Mouse (Mus musculus) embryonic facial prominence, embryonic 14.5 days (tissue): ENCODE measurements around the gene Usp16. TPM values are rescaled to one million over a fixed set of nuclear protein-coding genes. Genes with fewer than 3 reads are reported as not detected.

Experiments
- ATAC-seq: fragments of 200-750 bp; cut with Nextera tagmentation; 2 replicates; pipeline ENCODE4 v1.8.0; 2017; ENCODE audit warnings: low read depth, moderate number of reproducible peaks, moderate TSS enrichment
- DNase-seq: peaks from one replicate; pipeline ENCODE4 v3.0.0-alpha.2; 2015; ENCODE audit warnings: low spot score
- H3K27ac ChIP-seq: fragments of 300-500 bp; sonication (generic); replicated peaks from 2 replicates; pipeline ENCODE4 v1.5.1; 2014; ENCODE audit warnings: low read depth, mild to moderate bottlenecking, low read length, moderate library complexity
- H3K27me3 ChIP-seq: fragments of 300-500 bp; sonication (generic); replicated peaks from 2 replicates; pipeline ENCODE4 v1.6.1; 2014; ENCODE audit warnings: low read length; ENCODE audit not compliant: control insufficient read depth, insufficient read depth
- H3K36me3 ChIP-seq: fragments of 300-500 bp; sonication (generic); 2 replicates; pipeline ENCODE4 v1.6.1; 2014; ENCODE audit warnings: low read length, mixed read lengths; ENCODE audit not compliant: control insufficient read depth, insufficient read depth
- H3K4me1 ChIP-seq: fragments of 300-500 bp; sonication (generic); 2 replicates; pipeline ENCODE4 v1.6.1; 2014; ENCODE audit warnings: antibody characterized with exemption, low read length; ENCODE audit not compliant: control insufficient read depth, insufficient read depth
- H3K4me2 ChIP-seq: fragments of 300-500 bp; sonication (generic); 2 replicates; pipeline ENCODE4 v1.6.1; 2014; ENCODE audit warnings: low read depth, mild to moderate bottlenecking, low read length, moderate library complexity, mixed read lengths
- H3K4me3 ChIP-seq: fragments of 300-500 bp; sonication (generic); 2 replicates; pipeline ENCODE4 v1.5.1; 2014; ENCODE audit warnings: low read depth, mild to moderate bottlenecking, low read length
- H3K9ac ChIP-seq: fragments of 300-500 bp; sonication (generic); 2 replicates; pipeline ENCODE4 v1.6.1; 2014; ENCODE audit warnings: low read depth, mild to moderate bottlenecking, low read length, moderate library complexity, mixed read lengths
- H3K9me3 ChIP-seq: fragments of 300-500 bp; sonication (generic); 2 replicates; pipeline ENCODE4 v1.6.1; 2016; ENCODE audit warnings: low read length; ENCODE audit not compliant: control insufficient read depth
- WGBS: fragments of 180-500 bp; shearing (Covaris S2); extraction: QIAGEN DNeasy Blood & Tissue Kit; methylation state at CpG from one replicate; pipeline ENCODE4 v1.1.7; 2014; 5-methylcytosine and 5-hydroxymethylcytosine counted together
- polyA plus RNA-seq: library from polyadenylated mRNA; unstranded; fragments of >200 nt; fragmentation: Nextera tagmentation; extraction: Ambion mirVana; gene quantifications from 2 replicates; pipeline ENCODE4 v1.2.1, GENCODE M21; 2014

The Usp16 gene
- polyA plus RNA-seq, 1 experiment from 2014 or later = 50.8 TPM

DNA sequence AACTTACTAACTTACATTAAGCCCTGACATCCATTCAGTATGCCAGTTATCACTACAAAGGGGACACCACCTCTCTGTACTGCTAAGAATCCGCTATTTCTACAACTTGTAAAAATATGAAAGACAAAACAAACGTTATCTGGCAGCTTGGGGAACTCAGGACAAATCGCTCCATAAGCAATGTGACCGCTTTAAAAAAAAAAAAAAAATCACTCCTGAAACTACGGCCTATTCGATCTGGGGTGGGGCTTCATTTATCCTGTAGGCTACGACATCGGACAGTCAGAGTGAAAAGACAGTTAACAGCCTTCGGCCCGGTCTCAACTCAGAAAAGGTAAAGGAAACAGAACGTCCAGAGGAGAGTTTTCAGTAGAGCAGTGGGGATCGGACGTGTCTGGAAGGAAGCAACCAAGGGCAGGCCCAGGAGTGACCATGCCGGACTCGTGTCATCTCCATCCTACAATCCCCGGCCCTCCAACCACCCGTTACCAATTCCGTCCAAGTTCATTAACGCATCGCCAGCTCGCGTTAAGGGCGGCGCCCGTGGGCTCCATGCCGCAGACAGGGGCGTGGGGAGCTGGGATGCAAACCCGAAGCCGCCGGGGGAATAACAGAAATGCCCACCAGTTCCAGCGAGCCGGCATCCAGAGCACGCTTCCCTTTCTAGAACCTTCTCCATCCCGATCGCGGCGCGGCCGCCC is 40.6 kb downstream of the Usp16 start:
- H3K36me3 ChIP-seq = peaks cover 38% of the 10 kb centered on the region
- H3K4me3 ChIP-seq = peak overlapping the region; percentile 91
- WGBS = 1% methylated on average over 34 of the region's 39 CpGs
- no peaks in the 10 kb centered on the region for H3K9me3 ChIP-seq
- no peaks in the 10 kb centered on the region for H3K27me3 ChIP-seq
- peak; percentile 13 for ATAC-seq
- no peak for DNase-seq
- peak overlapping the region; percentile 94 for H3K9ac ChIP-seq
- peak overlapping the region; percentile 83 for H3K4me2 ChIP-seq
- H3K27ac ChIP-seq = peak overlapping the region; percentile 87
- peaks cover 12% of the 10 kb centered on the region for H3K4me1 ChIP-seq

DNA sequence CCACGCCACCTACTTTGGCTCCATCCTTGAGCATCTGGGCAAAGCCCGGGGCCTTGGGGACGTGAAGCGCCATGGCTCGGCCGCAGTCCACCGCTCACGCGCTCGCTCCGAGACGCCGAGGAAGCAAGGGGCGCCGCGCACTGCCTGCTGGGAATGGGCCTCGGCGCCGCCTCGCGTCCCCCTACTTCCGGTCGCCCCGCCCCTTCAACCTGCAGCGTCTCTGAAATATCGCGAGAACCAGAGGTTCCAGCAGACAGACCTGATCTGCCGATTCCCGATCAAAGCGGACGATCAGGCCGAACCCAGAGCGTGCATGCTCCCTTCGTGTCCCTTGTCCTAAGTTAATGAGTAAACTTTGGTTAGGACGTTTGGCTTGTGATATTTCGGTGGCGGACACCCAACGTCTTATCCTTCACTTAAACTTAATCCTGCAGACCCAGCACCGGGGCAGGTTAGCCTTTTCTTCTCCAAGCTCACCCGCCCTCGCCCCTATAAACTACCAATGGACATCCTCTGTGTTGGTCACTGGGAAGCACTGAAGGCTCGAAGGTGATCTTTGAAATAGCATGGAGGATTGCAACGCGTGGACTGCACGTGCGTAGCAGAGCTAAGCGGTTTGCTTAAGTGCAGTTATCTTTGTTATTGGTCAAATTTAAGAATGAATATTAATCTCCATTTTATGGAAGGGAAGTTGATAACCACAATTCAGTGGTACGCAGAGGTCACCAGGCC is 41.4 kb downstream of the Usp16 start, which contains the start of gene Cct8:
Gene Cct8 (minus strand): TSS at position 158 of the 732 bp plus-strand sequence.
- peaks cover 31% of the 10 kb centered on the region for H3K36me3 ChIP-seq
- peak; percentile 97 for ATAC-seq
- DNase-seq = peak; percentile 99
- H3K9ac ChIP-seq = peak within 1 kb of the TSS; percentile 94
- no peaks in the 10 kb centered on the region for H3K27me3 ChIP-seq
- peak within 1 kb of the TSS; percentile 91 for H3K4me3 ChIP-seq
- peaks cover 12% of the 10 kb centered on the region for H3K4me1 ChIP-seq
- WGBS = under 1% methylated on average over 35 of the region's 48 CpGs
- H3K27ac ChIP-seq = peak within 1 kb of the TSS; percentile 87
- peak within 1 kb of the TSS; percentile 83 for H3K4me2 ChIP-seq
- no peaks in the 10 kb centered on the region for H3K9me3 ChIP-seq

DNA sequence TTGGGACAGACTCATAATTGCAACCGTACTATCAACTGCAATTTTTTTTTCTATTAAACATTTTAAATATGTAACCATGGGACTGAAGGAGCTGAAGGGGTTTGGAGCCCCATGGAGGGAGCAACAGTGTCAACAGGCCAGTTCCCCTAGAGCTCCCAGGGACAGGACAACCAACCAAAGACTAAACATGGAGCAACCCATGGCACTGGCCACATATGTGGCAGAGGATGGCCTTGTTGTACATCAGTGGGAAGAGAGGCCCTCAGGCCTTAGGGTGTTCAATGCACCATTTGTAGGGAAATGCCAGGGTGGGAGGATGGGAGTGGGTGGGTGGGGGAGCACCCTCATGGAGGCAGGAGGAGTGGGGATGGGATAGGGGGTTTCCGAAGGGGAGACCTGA is 42.2 kb downstream of the Usp16 start:
- H3K4me2 ChIP-seq = peak overlapping the region; percentile 62
- H3K36me3 ChIP-seq = peaks cover 22% of the 10 kb centered on the region
- peak overlapping the region; percentile 48; the same call in 1 of the 2 replicates for H3K9ac ChIP-seq
- H3K27me3 ChIP-seq = no peaks in the 10 kb centered on the region
- DNase-seq (no peak), ATAC-seq (no peak)
- 85% methylated on average over 2 of the region's 2 CpGs for WGBS
- peak overlapping the region; percentile 91 for H3K4me3 ChIP-seq
- H3K4me1 ChIP-seq = peaks cover 16% of the 10 kb centered on the region
- no peak overlapping the region; the same call in 1 of the 2 replicates for H3K27ac ChIP-seq
- H3K9me3 ChIP-seq = no peaks in the 10 kb centered on the region

- H3K9ac ChIP-seq = no peak overlapping the region
- DNase-seq (no peak), ATAC-seq (no peak)
- 85% methylated on average over 6 of the region's 6 CpGs for WGBS
- peaks cover 18% of the 10 kb centered on the region for H3K36me3 ChIP-seq
- no peak overlapping the region for H3K27ac ChIP-seq
- H3K27me3 ChIP-seq = no peaks in the 10 kb centered on the region
- H3K9me3 ChIP-seq = no peaks in the 10 kb centered on the region
- H3K4me3 ChIP-seq = no peak overlapping the region
- peaks cover 16% of the 10 kb centered on the region for H3K4me1 ChIP-seq
- H3K4me2 ChIP-seq = peak overlapping the region; percentile 62; the same call in 1 of the 2 replicates
Observed at GRCm38 (mm10) chr16:87497171-87497570, 42.7 kb downstream of the Usp16 start.

- no peak overlapping the region for H3K27ac ChIP-seq
- ATAC-seq (no peak), DNase-seq (no peak)
- H3K9me3 ChIP-seq = no peaks in the 10 kb centered on the region
- H3K4me2 ChIP-seq = no peak overlapping the region
- no peaks in the 10 kb centered on the region for H3K27me3 ChIP-seq
- 63% methylated on average over 6 of the region's 6 CpGs for WGBS
- H3K4me3 ChIP-seq = no peak overlapping the region
- H3K36me3 ChIP-seq = no peaks in the 10 kb centered on the region
- no peak overlapping the region for H3K9ac ChIP-seq
- peaks cover 10% of the 10 kb centered on the region for H3K4me1 ChIP-seq
Observed at GRCm38 (mm10) chr16:87499556-87499955, 45.1 kb downstream of the Usp16 start.

GRCm38 (mm10) chr16:87501304-87502078 is 47.0 kb downstream of the Usp16 start:
- DNase-seq = peak; percentile 48
- WGBS = 41% methylated on average over 13 of the region's 13 CpGs
- H3K27me3 ChIP-seq = no peaks in the 10 kb centered on the region
- H3K4me2 ChIP-seq = no peak overlapping the region
- no peak overlapping the region for H3K9ac ChIP-seq
- H3K4me3 ChIP-seq = no peak overlapping the region
- H3K36me3 ChIP-seq = no peaks in the 10 kb centered on the region
- H3K4me1 ChIP-seq = peaks cover 8% of the 10 kb centered on the region; the same call in 1 of the 2 replicates
- H3K27ac ChIP-seq = no peak overlapping the region
- peak; percentile 51; the same call in 1 of the 2 replicates for ATAC-seq
- H3K9me3 ChIP-seq = no peaks in the 10 kb centered on the region

DNA sequence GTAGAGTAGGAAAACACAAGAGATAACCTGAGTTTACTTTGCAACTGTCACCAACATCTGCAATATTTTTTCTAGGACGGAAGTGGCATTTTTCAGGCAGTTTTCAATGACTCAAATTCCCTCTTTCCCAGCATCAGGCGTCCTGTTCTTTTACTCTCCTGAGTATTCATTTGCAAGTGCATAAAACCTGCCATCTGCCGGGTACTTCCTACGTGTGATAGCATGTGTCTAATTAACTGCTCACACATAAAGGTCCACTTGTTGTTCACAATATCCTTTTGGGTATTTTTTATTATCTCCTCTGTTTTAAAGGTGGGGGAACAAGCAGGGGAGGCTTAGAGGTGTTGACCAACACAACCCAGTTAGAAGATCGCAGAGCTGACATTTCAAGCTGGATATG is 57.2 kb downstream of the Usp16 start:
- Histone ChIP-seq H3K4me3 (no peak overlapping the region), H3K9ac (no peak overlapping the region), H3K27me3 (no peaks in the 10 kb centered on the region), H3K36me3 (no peaks in the 10 kb centered on the region), H3K9me3 (no peaks in the 10 kb centered on the region), H3K4me1 (no peaks in the 10 kb centered on the region), H3K4me2 (no peak overlapping the region), H3K27ac (no peak overlapping the region)
- no peak for ATAC-seq
- WGBS = 70% methylated on average over 5 of the region's 5 CpGs
- DNase-seq = no peak

DNA sequence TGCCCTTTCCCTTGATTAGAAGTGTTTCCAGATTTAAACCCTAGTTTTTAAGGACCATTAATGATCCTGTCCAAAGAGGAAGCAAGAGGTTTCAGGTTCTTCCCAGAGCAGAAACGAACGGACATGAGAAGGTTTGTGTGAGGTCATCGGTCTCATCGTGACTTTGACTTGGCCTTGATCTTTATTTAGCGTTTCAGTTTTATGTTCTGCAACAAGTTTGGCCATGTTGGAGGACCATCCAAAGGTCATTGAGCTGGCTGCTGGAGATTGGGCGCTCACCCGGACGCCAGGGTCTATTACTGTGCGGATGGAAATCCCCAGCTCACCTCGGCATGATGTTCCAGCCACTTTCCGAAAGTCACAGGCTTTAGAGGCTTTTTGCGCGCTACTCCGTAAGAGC is 57.8 kb downstream of the Usp16 start:
- H3K27me3 ChIP-seq = no peaks in the 10 kb centered on the region
- H3K9ac ChIP-seq = no peak overlapping the region
- no peaks in the 10 kb centered on the region for H3K36me3 ChIP-seq
- DNase-seq (no peak), ATAC-seq (no peak)
- no peak overlapping the region for H3K4me3 ChIP-seq
- no peaks in the 10 kb centered on the region for H3K4me1 ChIP-seq
- H3K9me3 ChIP-seq = no peaks in the 10 kb centered on the region
- WGBS = 92% methylated on average over 14 of the region's 14 CpGs
- H3K27ac ChIP-seq = no peak overlapping the region
- H3K4me2 ChIP-seq = no peak overlapping the region
